Mouse (Mus musculus) mouse trophoblast stem cell (cell line): Measurements from ENCODE around the gene Tnni2.

Experiments used
- in situ Hi-C, 2 experiments: fragments of 300-500 bp; cut with MseI, MboI; formaldehyde crosslinking; loops; 2 replicates in 1 of 2; 3 replicates in 1 of 2; pipeline ENCODE4 v1.15.1; 2025

Tnni2 gene

GRCm38 (mm10) chr7:142428213-142428612, 13.4 kb upstream of the Tnni2 start:
- in situ Hi-C loops: loop anchor here in 1 of 2 experiments (5.0 kb wide), 1 partner anchor 96 kb away; no protein-coding TSS in a partner anchor

GRCm38 (mm10) chr7:142430160-142430678, 11.4 kb upstream of the Tnni2 start:
- in situ Hi-C loops: no loop called here

- in situ Hi-C loops: no loop called here
Observed at GRCm38 (mm10) chr7:142431106-142431505, 10.5 kb upstream of the Tnni2 start.

- in situ Hi-C loops: no loop called here
Observed at GRCm38 (mm10) chr7:142433623-142434022, 8.0 kb upstream of the Tnni2 start.

- in situ Hi-C loops: no loop called here
Observed at GRCm38 (mm10) chr7:142434137-142434865, 7.3 kb upstream of the Tnni2 start, which contains the start of gene Syt8. TSS of gene Syt8 (plus strand) at chr7:142434850.

GRCm38 (mm10) chr7:142435524-142435923, 6.1 kb upstream of the Tnni2 start:
- in situ Hi-C loops: no loop called here

- in situ Hi-C loops: no loop called here
Observed at GRCm38 (mm10) chr7:142437324-142437723, 4.3 kb upstream of the Tnni2 start.

GRCm38 (mm10) chr7:142439966-142440365, 1.6 kb upstream of the Tnni2 start:
- in situ Hi-C loops: no loop called here

- in situ Hi-C loops: no loop called here
Observed at GRCm38 (mm10) chr7:142440657-142441114, 922 bp upstream of the Tnni2 start.

- in situ Hi-C loops: no loop called here
Observed at GRCm38 (mm10) chr7:142442081-142442907, 686 bp downstream of the Tnni2 start.

GRCm38 (mm10) chr7:142442908-142443420, 1.4 kb downstream of the Tnni2 start:
- in situ Hi-C loops: no loop called here

- in situ Hi-C loops: no loop called here
Observed at GRCm38 (mm10) chr7:142443474-142443873, 1.9 kb downstream of the Tnni2 start.

- in situ Hi-C loops: no loop called here
Observed at GRCm38 (mm10) chr7:142444171-142444570, 2.6 kb downstream of the Tnni2 start.

GRCm38 (mm10) chr7:142445324-142445723, 3.7 kb downstream of the Tnni2 start:
- in situ Hi-C loops: no loop called here

GRCm38 (mm10) chr7:142446264-142446663, 4.7 kb downstream of the Tnni2 start:
- in situ Hi-C loops: no loop called here

GRCm38 (mm10) chr7:142449038-142449617, 7.5 kb downstream of the Tnni2 start:
- in situ Hi-C loops: no loop called here

- in situ Hi-C loops: no loop called here
Observed at GRCm38 (mm10) chr7:142454706-142455105, 13.1 kb downstream of the Tnni2 start.

GRCm38 (mm10) chr7:142455251-142455650, 13.6 kb downstream of the Tnni2 start:
- in situ Hi-C loops: no loop called here

- in situ Hi-C loops: no loop called here
Observed at GRCm38 (mm10) chr7:142456806-142457205, 15.2 kb downstream of the Tnni2 start.

- in situ Hi-C loops: no loop called here
Observed at GRCm38 (mm10) chr7:142457227-142457811, 15.7 kb downstream of the Tnni2 start.

- in situ Hi-C loops: no loop called here
Observed at GRCm38 (mm10) chr7:142458026-142458425, 16.4 kb downstream of the Tnni2 start.
